Mouse (Mus musculus): ENCODE measurements at regions not wholly inside any gene's neighbourhood (a gene's known extent, or its start where the extent isn't known, plus 50 kb on each side); places are given as distances from the start of the nearest gene placed in this dataset.
A peak's percentile ranks its signal among the peaks of the same experiment; 100 is the strongest.
"Not testable (repeated sequence)": the region's sequence is repeated elsewhere in the genome, so short reads cannot be mapped to it uniquely, and the experiment has no call there.

- no peak for DNase-seq
Measured at GRCm38 (mm10) chr3:21744107-21744506, 332.3 kb upstream of the Tbl1xr1 start.

GRCm38 (mm10) chr3:21760516-21761218 is 315.8 kb upstream of the Tbl1xr1 start:
- no peak for DNase-seq

GRCm38 (mm10) chr3:21761219-21761600 is 315.2 kb upstream of the Tbl1xr1 start:
- DNase-seq = no peak

GRCm38 (mm10) chr3:21761909-21762308 is 314.5 kb upstream of the Tbl1xr1 start:
- peak in 1 of 2 experiments; percentile 3 for DNase-seq

- DNase-seq = no peak
Measured at GRCm38 (mm10) chr3:21768081-21768480, 308.4 kb upstream of the Tbl1xr1 start.

GRCm38 (mm10) chr3:21769920-21770547 is 306.4 kb upstream of the Tbl1xr1 start:
- peak; percentile 9 to 11 for DNase-seq

- DNase-seq = no peak
Measured at GRCm38 (mm10) chr3:21771752-21772298, 304.6 kb upstream of the Tbl1xr1 start.

- no peak for DNase-seq
Measured at GRCm38 (mm10) chr3:21774172-21774842, 302.1 kb upstream of the Tbl1xr1 start.

GRCm38 (mm10) chr3:21778789-21779188 is 297.7 kb upstream of the Tbl1xr1 start:
- DNase-seq = no peak

GRCm38 (mm10) chr3:21791983-21792631 is 284.3 kb upstream of the Tbl1xr1 start:
- no peak for DNase-seq

GRCm38 (mm10) chr3:21798139-21798538 is 278.3 kb upstream of the Tbl1xr1 start:
- no peak for DNase-seq

GRCm38 (mm10) chr3:21803886-21804285 is 272.6 kb upstream of the Tbl1xr1 start:
- DNase-seq = not testable (repeated sequence)

GRCm38 (mm10) chr3:21806494-21807157 is 269.8 kb upstream of the Tbl1xr1 start:
- DNase-seq = no peak

GRCm38 (mm10) chr3:21808539-21808938 is 267.9 kb upstream of the Tbl1xr1 start:
- DNase-seq = no peak

GRCm38 (mm10) chr3:21809769-21810470 is 266.5 kb upstream of the Tbl1xr1 start:
- no peak for DNase-seq

- DNase-seq = no peak
Measured at GRCm38 (mm10) chr3:21813401-21813800, 263.1 kb upstream of the Tbl1xr1 start.

GRCm38 (mm10) chr3:21816968-21817858 is 259.2 kb upstream of the Tbl1xr1 start:
- peak; percentile 18 to 22 for DNase-seq

- no peak for DNase-seq
Measured at GRCm38 (mm10) chr3:21819030-21819429, 257.4 kb upstream of the Tbl1xr1 start.

GRCm38 (mm10) chr3:21820051-21820598 is 256.3 kb upstream of the Tbl1xr1 start:
- DNase-seq = no peak

GRCm38 (mm10) chr3:21822675-21823074 is 253.8 kb upstream of the Tbl1xr1 start:
- no peak for DNase-seq
